Mouse (Mus musculus): ENCODE data around the gene Fcna.

DNA sequence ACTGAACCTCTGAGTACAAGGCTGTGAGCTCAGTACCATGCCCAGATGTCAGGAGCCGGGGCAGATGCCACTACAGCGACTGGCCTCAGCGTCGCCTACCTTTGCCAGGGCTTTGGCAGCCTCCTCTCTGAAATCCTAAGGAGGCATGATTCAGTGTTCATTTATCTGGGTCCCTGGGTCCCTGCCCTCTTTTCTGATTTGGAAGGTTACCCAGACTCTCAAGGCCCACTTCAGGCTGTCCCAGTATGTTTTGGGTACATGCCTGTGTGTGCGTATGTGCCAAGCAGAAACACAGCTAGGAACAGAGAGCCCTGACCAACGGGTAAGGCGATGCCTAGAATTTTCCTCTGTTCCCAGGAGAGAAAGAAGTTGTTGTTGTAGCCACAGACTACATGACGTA is 32.4 kb upstream of the Fcna start:
- no peak for TF ChIP-seq POLR2A (IDR thresholded peaks at IDR 0.05; ENCODE audit: insufficient read depth, low read depth, low read length)
- TF ChIP-seq CTCF (IDR thresholded peaks at IDR 0.05) = no peak
- TF ChIP-seq EP300 (IDR thresholded peaks at IDR 0.05; ENCODE audit: insufficient read depth, low read depth, low read length) = peak; percentile 58

Data from heart, adult 2 months (tissue).